Mouse (Mus musculus) ES-Bruce4 (cell line): ENCODE data around the gene Itga2. TPM values are rescaled to one million over a fixed set of nuclear protein-coding genes. Genes with fewer than 3 reads are reported as not detected.

Experiments
- H3K27ac ChIP-seq: 2 replicates; pipeline ENCODE4 v1.5.1; 2012; ENCODE audit warnings: low read length, inconsistent platforms; ENCODE audit not compliant: insufficient read depth
- H3K27me3 ChIP-seq: 2 replicates; pipeline ENCODE4 v1.6.1; 2012; ENCODE audit warnings: mild to moderate bottlenecking, low read length, inconsistent platforms; ENCODE audit not compliant: control insufficient read depth, poor library complexity, insufficient read depth, severe bottlenecking
- H3K36me3 ChIP-seq: 2 replicates; pipeline ENCODE4 v1.6.1; 2012; ENCODE audit warnings: inconsistent platforms, mild to moderate bottlenecking, low read length, moderate library complexity; ENCODE audit not compliant: control insufficient read depth, poor library complexity, insufficient read depth, severe bottlenecking
- H3K4me1 ChIP-seq: one replicate; pipeline ENCODE4 v1.8.1; 2011; ENCODE audit warnings: low read length; ENCODE audit not compliant: control insufficient read depth, insufficient read depth
- H3K4me3 ChIP-seq: 2 replicates; pipeline ENCODE4 v1.5.1; 2011; ENCODE audit warnings: low read depth, mild to moderate bottlenecking, low read length
- H3K9ac ChIP-seq: 2 replicates; pipeline ENCODE4 v1.6.1; 2012; ENCODE audit warnings: low read depth, mild to moderate bottlenecking, inconsistent platforms; ENCODE audit not compliant: poor library complexity, severe bottlenecking
- H3K9me3 ChIP-seq: replicated peaks from 2 replicates; pipeline ENCODE4 v1.6.1; 2012; ENCODE audit warnings: mild to moderate bottlenecking, low read length, inconsistent platforms; ENCODE audit not compliant: control insufficient read depth, poor library complexity, insufficient read depth, severe bottlenecking
- CTCF ChIP-seq: IDR thresholded peaks from one replicate; pipeline ENCODE4 v1.8.1; 2011; ENCODE audit warnings: low read depth, low read length
- EP300 ChIP-seq: IDR thresholded peaks from 2 replicates; pipeline ENCODE4 v1.6.1; 2011; ENCODE audit warnings: low read depth, low read length; ENCODE audit not compliant: insufficient read depth
- POLR2A ChIP-seq: IDR thresholded peaks from one replicate; pipeline ENCODE4 v1.8.1; 2011; ENCODE audit warnings: low read length; ENCODE audit not compliant: insufficient read depth
- polyA plus RNA-seq: library from polyadenylated mRNA; stranded (reverse); fragments of >200 nt; gene quantifications from 2 replicates; pipeline ENCODE4 v1.2.4, GENCODE M21; 2011; ENCODE audit warnings: low read depth; ENCODE audit not compliant: missing spikeins, insufficient read depth, insufficient read length

The Itga2 gene
- polyA plus RNA-seq, 1 experiment = 0.16 TPM

DNA sequence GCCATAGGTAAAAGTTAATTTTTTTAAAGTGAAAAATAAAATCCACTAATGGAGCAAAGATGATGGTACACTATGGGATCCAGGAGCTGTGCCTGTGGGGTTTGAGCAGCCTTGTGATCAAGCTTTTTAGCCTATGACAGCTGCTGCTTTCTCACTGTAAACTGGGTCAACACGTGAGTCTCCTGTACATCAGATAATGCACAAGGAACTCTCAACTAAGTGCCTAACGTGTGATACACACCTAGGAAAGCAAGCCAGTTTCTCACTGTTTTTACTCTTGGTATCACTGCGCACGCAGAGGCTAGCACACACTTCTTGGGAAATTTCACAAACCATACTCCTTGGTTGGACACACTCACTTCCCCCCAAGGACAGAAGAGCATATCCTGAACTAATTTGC is 17.3 kb downstream of the Itga2 start:
- Histone ChIP-seq H3K4me3 (no peak overlapping the region), H3K9me3 (no peaks in the 10 kb centered on the region), H3K27me3 (no peaks in the 10 kb centered on the region), H3K36me3 (no peaks in the 10 kb centered on the region), H3K4me1 (no peaks in the 10 kb centered on the region), H3K9ac (no peak overlapping the region), H3K27ac (no peak overlapping the region)
- TF ChIP-seq CTCF (no peak), POLR2A (no peak), EP300 (no peak)

DNA sequence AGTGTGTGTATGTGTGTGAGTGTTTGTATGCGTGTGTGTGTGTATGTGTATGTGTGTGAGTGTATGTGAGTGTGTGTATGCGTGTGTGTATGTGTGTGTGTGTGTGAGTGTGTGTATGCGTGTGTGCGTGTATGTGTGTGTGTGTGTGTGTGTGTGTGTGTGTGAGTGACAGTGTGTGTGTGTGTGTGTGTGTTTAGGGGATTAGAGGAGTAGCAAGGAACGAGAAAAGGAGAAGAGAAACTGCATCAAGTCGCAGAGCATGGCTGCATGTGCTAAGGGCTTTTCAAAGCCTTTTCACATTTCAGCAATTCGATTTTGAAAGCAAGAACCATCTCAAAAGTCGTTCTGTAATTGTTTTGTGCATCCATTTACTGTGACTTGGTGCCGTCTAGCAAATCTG is 21.3 kb downstream of the Itga2 start:
- no peak for TF ChIP-seq CTCF
- TF ChIP-seq EP300 = no peak
- no peak for TF ChIP-seq POLR2A
- H3K9ac ChIP-seq = no peak overlapping the region

DNA sequence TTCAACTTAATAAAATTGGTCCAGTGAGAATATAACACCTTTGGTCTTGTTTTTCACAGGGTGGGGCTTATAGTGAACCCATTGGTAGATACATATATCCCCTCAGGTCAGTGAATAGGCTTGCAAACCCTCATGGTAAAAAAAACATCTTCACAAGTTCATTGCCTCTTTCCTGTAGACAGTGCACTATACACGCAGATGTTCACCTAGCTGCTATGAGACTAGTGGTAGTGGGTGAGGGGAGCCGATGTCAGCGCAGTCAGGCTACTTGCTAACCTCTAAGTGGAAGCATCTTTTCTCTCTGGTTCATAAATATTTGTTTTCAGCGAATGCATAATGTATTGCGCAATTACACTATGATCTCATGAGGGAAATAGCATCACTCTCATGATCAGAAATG is 22.4 kb downstream of the Itga2 start:
- Histone ChIP-seq H3K9me3 (no peaks in the 10 kb centered on the region), H3K4me3 (no peak overlapping the region), H3K27me3 (no peaks in the 10 kb centered on the region), H3K36me3 (no peaks in the 10 kb centered on the region), H3K9ac (no peak overlapping the region), H3K4me1 (no peaks in the 10 kb centered on the region), H3K27ac (no peak overlapping the region)
- TF ChIP-seq CTCF (no peak), POLR2A (no peak), EP300 (no peak)

More for the DNA sequence above, 21.3 kb downstream of the Itga2 start:
- Histone ChIP-seq H3K4me1 (no peaks in the 10 kb centered on the region), H3K4me3 (no peak overlapping the region), H3K36me3 (no peaks in the 10 kb centered on the region), H3K27ac (no peak overlapping the region), H3K9me3 (no peaks in the 10 kb centered on the region), H3K27me3 (no peaks in the 10 kb centered on the region)

DNA sequence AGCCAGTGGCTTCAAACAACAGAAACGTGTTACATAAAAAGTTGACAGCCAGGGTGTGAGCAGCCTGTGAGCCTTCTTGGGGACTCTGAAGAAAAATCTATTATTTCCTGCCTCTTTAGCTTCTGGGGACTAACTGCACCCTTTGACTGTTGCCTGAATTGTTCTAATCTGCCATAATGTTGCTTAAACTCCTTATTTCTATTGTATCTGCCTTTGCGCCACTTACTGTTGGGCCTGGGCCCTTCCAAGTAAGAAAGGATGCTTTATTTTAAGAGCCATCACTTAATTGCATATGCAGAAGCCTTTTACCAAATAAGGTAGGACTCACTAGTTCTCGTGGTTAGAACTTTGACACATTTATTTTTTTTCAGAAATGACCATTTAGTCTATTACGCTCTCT is 24.0 kb downstream of the Itga2 start:
- Histone ChIP-seq H3K36me3 (no peaks in the 10 kb centered on the region), H3K9ac (no peak overlapping the region), H3K4me1 (no peaks in the 10 kb centered on the region), H3K9me3 (no peaks in the 10 kb centered on the region), H3K27me3 (no peaks in the 10 kb centered on the region), H3K4me3 (no peak overlapping the region), H3K27ac (no peak overlapping the region)
- TF ChIP-seq EP300 = no peak
- no peak for TF ChIP-seq CTCF
- no peak for TF ChIP-seq POLR2A

DNA sequence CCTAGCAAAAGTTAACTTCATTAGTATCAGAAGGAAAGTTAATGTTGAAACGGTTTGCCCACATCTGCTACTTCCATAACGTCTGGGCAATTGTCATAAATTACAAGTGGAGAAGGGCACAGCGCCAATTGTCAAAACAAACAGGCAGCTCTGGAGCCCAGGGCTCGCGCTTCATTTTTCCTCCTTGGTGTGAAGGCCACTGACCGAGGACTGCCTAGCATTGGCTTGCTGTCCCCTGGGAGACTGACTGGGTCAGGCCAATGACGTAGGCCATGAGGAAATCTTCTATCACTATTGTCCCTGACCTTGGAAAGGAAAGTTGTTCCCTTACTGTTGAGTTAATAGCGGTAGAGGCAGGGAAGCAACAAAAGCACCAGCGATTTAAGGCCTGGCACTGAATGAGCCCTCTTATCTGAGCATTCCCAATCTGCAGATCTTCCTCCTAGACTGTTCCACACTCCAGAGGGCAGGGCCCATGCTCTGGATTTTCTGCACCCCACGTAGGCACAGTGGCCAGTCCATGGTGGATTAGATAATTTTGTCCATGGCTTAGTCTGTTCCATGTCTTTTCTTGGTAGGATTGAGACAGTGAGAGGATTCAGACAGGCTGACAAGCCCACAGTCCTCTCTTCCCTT is 35.0 kb downstream of the Itga2 start:
- Histone ChIP-seq H3K27me3 (no peaks in the 10 kb centered on the region), H3K27ac (no peak overlapping the region), H3K9me3 (no peaks in the 10 kb centered on the region; the same call in 1 of the 2 replicates), H3K4me3 (no peak overlapping the region), H3K4me1 (no peaks in the 10 kb centered on the region), H3K36me3 (no peaks in the 10 kb centered on the region), H3K9ac (no peak overlapping the region)
- TF ChIP-seq POLR2A (no peak), CTCF (no peak), EP300 (no peak)

DNA sequence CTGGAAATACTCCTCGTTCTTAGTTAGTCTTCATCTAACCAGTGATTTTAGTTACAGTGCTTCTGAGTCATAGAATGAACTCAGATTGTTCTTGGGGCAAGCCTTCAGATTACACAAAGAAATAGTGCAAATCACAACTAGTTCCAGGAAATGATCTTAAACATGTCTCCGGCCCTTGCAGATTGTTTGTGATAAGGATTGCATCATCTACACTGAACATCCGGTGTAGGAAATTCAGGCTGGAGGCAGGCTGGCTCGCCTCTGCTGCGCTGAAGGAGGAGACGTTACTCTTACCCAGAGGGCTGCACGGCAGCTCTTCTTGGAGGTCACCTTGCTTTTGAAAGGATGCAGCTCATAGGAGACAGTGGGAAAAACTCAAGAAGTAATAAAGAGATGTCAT is 36.0 kb downstream of the Itga2 start:
- H3K27me3 ChIP-seq = no peaks in the 10 kb centered on the region
- no peaks in the 10 kb centered on the region; the same call in 1 of the 2 replicates for H3K9me3 ChIP-seq
- H3K4me1 ChIP-seq = no peaks in the 10 kb centered on the region
- no peak overlapping the region for H3K27ac ChIP-seq
- no peaks in the 10 kb centered on the region for H3K36me3 ChIP-seq
- no peak overlapping the region for H3K4me3 ChIP-seq
- no peak for TF ChIP-seq EP300
- TF ChIP-seq CTCF = no peak
- no peak for TF ChIP-seq POLR2A
- no peak overlapping the region for H3K9ac ChIP-seq
